Mouse (Mus musculus) kidney, adult 2 months (tissue): ENCODE data around the gene Tmem184a.

Experiments used
- CTCF ChIP-seq: fragments of 200-500 bp; conservative IDR thresholded peaks from 2 replicates; pipeline ENCODE4 v1.5.1; 2011; ENCODE audit warnings: low read depth, mild to moderate bottlenecking, control low read depth, low read length, moderate library complexity, mixed read lengths; ENCODE audit not compliant: insufficient read depth, insufficient read length
- POLR2A ChIP-seq: fragments of 200-500 bp; IDR thresholded peaks from one replicate; pipeline ENCODE4 v1.6.1; 2011; ENCODE audit warnings: low read depth, low read length, control low read depth

GRCm38 (mm10) chr5:139815964-139816363 lies 3.8 kb downstream of the Tmem184a start:
- TF ChIP-seq CTCF (no peak), POLR2A (no peak)
